Mouse (Mus musculus): ENCODE results near the gene Tnfsf18. TPM values are rescaled to one million over a fixed set of nuclear protein-coding genes. Genes with fewer than 3 reads are reported as not detected.
A peak's percentile ranks its signal among the peaks of the same experiment; 100 is the strongest.

Gene Tnfsf18
- polyA plus RNA-seq (2014; fragmentation: Nextera tagmentation; extraction: Ambion mirVana) = not detected in 2 replicates

DNA sequence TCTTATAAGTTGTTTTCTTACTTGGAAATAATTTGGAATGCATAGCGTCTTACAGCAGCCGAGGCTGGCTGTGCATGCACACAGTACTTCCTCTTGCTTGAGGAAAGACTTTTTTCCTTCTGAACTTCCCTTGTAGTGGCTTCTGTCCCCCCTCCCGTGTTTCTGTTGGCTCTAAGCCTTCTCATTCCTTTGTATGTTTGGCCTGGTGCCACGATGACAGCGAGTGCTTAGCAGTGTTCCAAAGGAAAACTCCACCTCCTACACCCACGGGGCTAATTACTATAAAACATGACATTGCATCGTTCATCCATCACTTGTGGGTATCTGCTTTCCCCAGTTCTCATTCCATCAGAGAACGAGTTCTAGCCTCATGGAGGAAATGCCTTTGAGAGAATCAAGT lies at the start of gene Tnfsf18:
TSS of gene Tnfsf18 (plus strand) at position 313 of the 400 bp plus-strand sequence.
- ATAC-seq = peak; percentile 61; the same call in 1 of the 2 replicates
- peak; percentile 67 for DNase-seq (ENCODE audit: low spot score)
- WGBS = 30% methylated on average over 8 of the region's 8 CpGs
- Histone ChIP-seq H3K4me3 (ENCODE audit: low read depth, low read length) (no peak within 1 kb of the TSS), H3K27ac (ENCODE audit: low read depth, low read length) (no peak within 1 kb of the TSS), H3K27me3 (replicated peaks; ENCODE audit: control insufficient read depth, insufficient read depth, low read length) (no peaks in the 10 kb centered on the region), H3K9ac (ENCODE audit: low read length) (no peak within 1 kb of the TSS), H3K4me1 (ENCODE audit: control insufficient read depth, insufficient read depth, low read length) (peaks cover 5% of the 10 kb centered on the region; the same call in 1 of the 2 replicates), H3K36me3 (ENCODE audit: control insufficient read depth, insufficient read depth, low read length) (no peaks in the 10 kb centered on the region), H3K4me2 (ENCODE audit: low read length) (no peak within 1 kb of the TSS), H3K9me3 (replicated peaks; ENCODE audit: control insufficient read depth, low read length) (no peaks in the 10 kb centered on the region)

- Histone ChIP-seq H3K9ac (ENCODE audit: low read length) (no peak overlapping the region), H3K4me2 (ENCODE audit: low read length) (no peak overlapping the region), H3K4me3 (ENCODE audit: low read depth, low read length) (no peak overlapping the region), H3K27me3 (replicated peaks; ENCODE audit: control insufficient read depth, insufficient read depth, low read length) (no peaks in the 10 kb centered on the region), H3K27ac (ENCODE audit: low read depth, low read length) (no peak overlapping the region), H3K4me1 (ENCODE audit: control insufficient read depth, insufficient read depth, low read length) (no peaks in the 10 kb centered on the region), H3K36me3 (ENCODE audit: control insufficient read depth, insufficient read depth, low read length) (no peaks in the 10 kb centered on the region), H3K9me3 (replicated peaks; ENCODE audit: control insufficient read depth, low read length) (no peaks in the 10 kb centered on the region)
- ATAC-seq (no peak), DNase-seq (ENCODE audit: low spot score) (no peak)
- WGBS = 72% methylated on average over 7 of the region's 7 CpGs
Measured at GRCm38 (mm10) chr1:161444858-161445257, 49.6 kb upstream of the Tnfsf18 start.

DNA sequence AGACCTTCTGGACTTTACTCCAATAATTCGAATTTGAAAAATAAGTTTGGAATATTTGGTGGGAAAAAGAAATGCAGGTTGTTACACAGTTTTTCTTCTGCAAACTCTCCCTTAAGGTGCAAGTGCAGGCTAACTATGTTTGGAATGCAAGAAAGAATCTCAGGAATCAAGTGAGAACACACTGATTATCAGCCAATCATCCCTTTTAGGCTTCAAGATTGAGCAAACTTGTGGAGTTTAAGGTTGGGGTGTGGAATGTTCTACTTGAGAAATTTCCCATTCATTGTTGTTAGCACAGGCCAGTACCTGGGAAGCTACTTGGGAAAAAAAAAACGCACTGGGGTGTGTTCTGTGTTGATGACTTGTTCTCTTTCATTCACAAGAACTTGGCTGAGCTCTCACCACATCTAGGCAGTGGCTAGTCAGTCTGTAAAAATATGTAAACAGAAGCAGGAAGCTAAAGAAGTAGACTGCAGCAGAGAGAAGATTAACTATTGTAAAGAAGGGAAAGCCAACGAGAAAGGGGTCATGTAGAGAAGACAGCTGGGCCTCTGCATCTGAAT lies 42.7 kb upstream of the Tnfsf18 start:
- H3K27ac ChIP-seq (ENCODE audit: low read depth, low read length) = no peak overlapping the region
- H3K27me3 ChIP-seq (replicated peaks; ENCODE audit: control insufficient read depth, insufficient read depth, low read length) = no peaks in the 10 kb centered on the region
- ATAC-seq (no peak), DNase-seq (ENCODE audit: low spot score) (no peak)
- H3K4me1 ChIP-seq (ENCODE audit: control insufficient read depth, insufficient read depth, low read length) = no peaks in the 10 kb centered on the region
- no peak overlapping the region for H3K4me3 ChIP-seq (ENCODE audit: low read depth, low read length)
- 56% methylated on average over 3 of the region's 3 CpGs for WGBS
- no peak overlapping the region for H3K9ac ChIP-seq (ENCODE audit: low read length)
- H3K9me3 ChIP-seq (replicated peaks; ENCODE audit: control insufficient read depth, low read length) = no peaks in the 10 kb centered on the region
- H3K36me3 ChIP-seq (ENCODE audit: control insufficient read depth, insufficient read depth, low read length) = no peaks in the 10 kb centered on the region
- no peak overlapping the region for H3K4me2 ChIP-seq (ENCODE audit: low read length)

GRCm38 (mm10) chr1:161452250-161452649 lies 42.2 kb upstream of the Tnfsf18 start:
- no peak for DNase-seq (ENCODE audit: low spot score)
- no peak overlapping the region for H3K4me3 ChIP-seq (ENCODE audit: low read depth, low read length)

DNA sequence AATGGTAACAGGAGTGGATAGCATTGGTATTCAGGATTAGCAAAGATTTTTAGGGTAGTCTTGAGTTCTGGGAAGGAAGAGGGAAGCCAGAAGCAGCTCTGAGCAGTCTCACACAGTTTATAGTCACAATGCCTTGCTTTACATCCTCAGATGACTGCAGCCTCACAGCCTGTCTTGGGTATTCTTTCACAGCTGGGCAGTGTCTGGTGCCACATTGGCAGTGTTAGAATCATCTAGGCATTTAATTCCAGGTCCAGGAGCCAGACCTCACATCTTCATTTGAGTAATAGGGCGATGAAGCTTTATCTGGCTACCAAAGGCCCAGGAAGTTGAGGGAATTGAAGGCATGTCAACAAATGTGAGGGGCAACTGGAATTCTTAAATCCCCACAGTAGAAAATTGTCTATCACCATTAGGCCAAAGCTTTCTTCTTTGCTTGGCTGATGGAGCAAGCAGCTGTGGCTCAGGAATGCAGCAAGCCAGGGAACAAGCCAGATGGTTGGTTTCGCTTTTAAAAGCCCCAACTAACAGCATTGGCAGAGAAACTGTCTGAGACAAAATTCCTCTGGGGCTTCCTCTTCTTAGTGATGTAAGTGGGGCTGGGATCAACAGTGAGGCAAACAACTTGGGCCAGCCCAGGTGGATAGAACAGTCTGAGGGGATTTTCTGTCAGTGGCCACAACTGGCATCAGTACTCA lies 30.9 kb upstream of the Tnfsf18 start:
- no peaks in the 10 kb centered on the region for H3K27me3 ChIP-seq (replicated peaks; ENCODE audit: control insufficient read depth, insufficient read depth, low read length)
- no peaks in the 10 kb centered on the region for H3K9me3 ChIP-seq (replicated peaks; ENCODE audit: control insufficient read depth, low read length)
- H3K36me3 ChIP-seq (ENCODE audit: control insufficient read depth, insufficient read depth, low read length) = no peaks in the 10 kb centered on the region
- no peak overlapping the region for H3K4me2 ChIP-seq (ENCODE audit: low read length)
- H3K4me3 ChIP-seq (ENCODE audit: low read depth, low read length) = no peak overlapping the region
- no peak overlapping the region for H3K9ac ChIP-seq (ENCODE audit: low read length)
- DNase-seq (ENCODE audit: low spot score) (no peak), ATAC-seq (no peak)
- H3K27ac ChIP-seq (ENCODE audit: low read depth, low read length) = no peak overlapping the region
- no peaks in the 10 kb centered on the region for H3K4me1 ChIP-seq (ENCODE audit: control insufficient read depth, insufficient read depth, low read length)
- 75% methylated on average over 2 of the region's 2 CpGs for WGBS

More at GRCm38 (mm10) chr1:161452250-161452649, 42.2 kb upstream of the Tnfsf18 start:
- no peaks in the 10 kb centered on the region for H3K36me3 ChIP-seq (ENCODE audit: control insufficient read depth, insufficient read depth, low read length)
- H3K27me3 ChIP-seq (replicated peaks; ENCODE audit: control insufficient read depth, insufficient read depth, low read length) = no peaks in the 10 kb centered on the region
- no peak for ATAC-seq
- H3K9me3 ChIP-seq (replicated peaks; ENCODE audit: control insufficient read depth, low read length) = no peaks in the 10 kb centered on the region
- H3K4me2 ChIP-seq (ENCODE audit: low read length) = no peak overlapping the region
- no peak overlapping the region for H3K9ac ChIP-seq (ENCODE audit: low read length)
- H3K27ac ChIP-seq (ENCODE audit: low read depth, low read length) = no peak overlapping the region
- WGBS = 100% methylated on average over 1 of the region's 1 CpGs
- H3K4me1 ChIP-seq (ENCODE audit: control insufficient read depth, insufficient read depth, low read length) = no peaks in the 10 kb centered on the region

- H3K4me3 ChIP-seq (ENCODE audit: low read depth, low read length) = no peak overlapping the region
- H3K27me3 ChIP-seq (replicated peaks; ENCODE audit: control insufficient read depth, insufficient read depth, low read length) = no peaks in the 10 kb centered on the region
- no peak for DNase-seq (ENCODE audit: low spot score)
- H3K9me3 ChIP-seq (replicated peaks; ENCODE audit: control insufficient read depth, low read length) = no peaks in the 10 kb centered on the region
- no peak overlapping the region for H3K4me2 ChIP-seq (ENCODE audit: low read length)
- ATAC-seq = no peak
- H3K9ac ChIP-seq (ENCODE audit: low read length) = no peak overlapping the region
- H3K4me1 ChIP-seq (ENCODE audit: control insufficient read depth, insufficient read depth, low read length) = no peaks in the 10 kb centered on the region
- 89% methylated on average over 3 of the region's 3 CpGs for WGBS
- H3K27ac ChIP-seq (ENCODE audit: low read depth, low read length) = no peak overlapping the region
- no peaks in the 10 kb centered on the region for H3K36me3 ChIP-seq (ENCODE audit: control insufficient read depth, insufficient read depth, low read length)
Measured at GRCm38 (mm10) chr1:161477221-161477620, 17.2 kb upstream of the Tnfsf18 start.

DNA sequence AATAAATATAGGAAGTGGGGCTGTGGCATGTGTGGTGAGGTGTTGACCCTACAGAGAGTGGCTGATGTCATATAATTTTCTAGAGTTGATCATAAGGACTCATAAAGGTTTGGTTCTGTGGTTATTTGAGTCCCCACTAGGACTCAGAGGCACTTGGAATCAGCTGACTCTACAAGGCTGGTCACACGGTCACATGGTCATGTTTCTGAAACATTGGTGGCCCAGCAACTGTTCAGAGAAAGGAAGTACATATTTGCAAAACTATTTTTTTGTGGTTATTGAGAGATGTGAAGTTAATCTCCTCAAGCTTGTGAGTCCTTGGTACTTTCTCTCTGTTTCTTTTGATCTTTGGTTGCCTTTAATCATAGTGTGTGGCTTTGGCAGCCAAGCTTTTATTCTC lies 14.6 kb upstream of the Tnfsf18 start:
- no peaks in the 10 kb centered on the region for H3K27me3 ChIP-seq (replicated peaks; ENCODE audit: control insufficient read depth, insufficient read depth, low read length)
- H3K9ac ChIP-seq (ENCODE audit: low read length) = no peak overlapping the region
- no peak overlapping the region for H3K4me3 ChIP-seq (ENCODE audit: low read depth, low read length)
- no peaks in the 10 kb centered on the region for H3K4me1 ChIP-seq (ENCODE audit: control insufficient read depth, insufficient read depth, low read length)
- 97% methylated on average over 1 of the region's 1 CpGs for WGBS
- H3K36me3 ChIP-seq (ENCODE audit: control insufficient read depth, insufficient read depth, low read length) = no peaks in the 10 kb centered on the region
- no peaks in the 10 kb centered on the region for H3K9me3 ChIP-seq (replicated peaks; ENCODE audit: control insufficient read depth, low read length)
- no peak overlapping the region for H3K27ac ChIP-seq (ENCODE audit: low read depth, low read length)
- no peak for DNase-seq (ENCODE audit: low spot score)
- no peak overlapping the region for H3K4me2 ChIP-seq (ENCODE audit: low read length)
- ATAC-seq = no peak

DNA sequence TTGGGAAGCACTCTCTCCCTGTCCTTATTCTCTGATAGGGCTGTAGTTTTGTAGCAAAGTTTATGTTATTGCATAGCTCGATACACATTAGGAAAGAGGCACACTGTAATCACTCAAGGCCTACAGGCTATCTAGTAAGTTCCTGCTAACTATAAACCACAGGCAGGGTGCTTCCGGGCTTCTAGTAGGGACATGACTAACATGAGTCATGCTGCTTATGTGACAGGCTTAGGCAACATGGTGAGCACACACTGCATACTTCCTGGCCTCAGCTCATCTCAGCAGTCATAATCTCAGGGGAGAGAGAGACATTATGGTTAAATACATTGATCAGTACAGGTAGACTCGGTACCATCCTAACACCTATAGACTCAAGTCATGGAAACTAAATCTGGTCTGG lies 12.2 kb upstream of the Tnfsf18 start:
- no peaks in the 10 kb centered on the region for H3K27me3 ChIP-seq (replicated peaks; ENCODE audit: control insufficient read depth, insufficient read depth, low read length)
- no peak overlapping the region for H3K4me3 ChIP-seq (ENCODE audit: low read depth, low read length)
- ATAC-seq (no peak), DNase-seq (ENCODE audit: low spot score) (no peak)
- H3K4me2 ChIP-seq (ENCODE audit: low read length) = no peak overlapping the region
- no peak overlapping the region for H3K27ac ChIP-seq (ENCODE audit: low read depth, low read length)
- H3K36me3 ChIP-seq (ENCODE audit: control insufficient read depth, insufficient read depth, low read length) = no peaks in the 10 kb centered on the region
- WGBS = 90% methylated on average over 3 of the region's 3 CpGs
- H3K9me3 ChIP-seq (replicated peaks; ENCODE audit: control insufficient read depth, low read length) = no peaks in the 10 kb centered on the region
- no peak overlapping the region for H3K9ac ChIP-seq (ENCODE audit: low read length)
- no peaks in the 10 kb centered on the region for H3K4me1 ChIP-seq (ENCODE audit: control insufficient read depth, insufficient read depth, low read length)

- Histone ChIP-seq H3K4me2 (ENCODE audit: low read length) (no peak overlapping the region), H3K9me3 (replicated peaks; ENCODE audit: control insufficient read depth, low read length) (no peaks in the 10 kb centered on the region), H3K27me3 (replicated peaks; ENCODE audit: control insufficient read depth, insufficient read depth, low read length) (no peaks in the 10 kb centered on the region), H3K27ac (ENCODE audit: low read depth, low read length) (no peak overlapping the region), H3K9ac (ENCODE audit: low read length) (no peak overlapping the region), H3K4me1 (ENCODE audit: control insufficient read depth, insufficient read depth, low read length) (no peaks in the 10 kb centered on the region), H3K4me3 (ENCODE audit: low read depth, low read length) (no peak overlapping the region), H3K36me3 (ENCODE audit: control insufficient read depth, insufficient read depth, low read length) (no peaks in the 10 kb centered on the region)
- 93% methylated on average over 5 of the region's 5 CpGs for WGBS
- DNase-seq (ENCODE audit: low spot score) = no peak
- no peak for ATAC-seq
Measured at GRCm38 (mm10) chr1:161487069-161487468, 7.4 kb upstream of the Tnfsf18 start.
